Mouse (Mus musculus) thymus, postnatal 36 days (tissue): ENCODE measurements around the gene Sft2d2.

Experiments
- DNase-seq, 2 experiments: peaks; one replicate each; pipeline ENCODE4 v3.0.0; 2022; ENCODE audit warnings: mixed read lengths in 2 of 2

Sft2d2 gene

GRCm38 (mm10) chr1:165129573-165129972 lies 64.7 kb downstream of the Sft2d2 start:
- no peak for DNase-seq
